Mouse (Mus musculus): ENCODE measurements around the gene Tent5b.

DNA sequence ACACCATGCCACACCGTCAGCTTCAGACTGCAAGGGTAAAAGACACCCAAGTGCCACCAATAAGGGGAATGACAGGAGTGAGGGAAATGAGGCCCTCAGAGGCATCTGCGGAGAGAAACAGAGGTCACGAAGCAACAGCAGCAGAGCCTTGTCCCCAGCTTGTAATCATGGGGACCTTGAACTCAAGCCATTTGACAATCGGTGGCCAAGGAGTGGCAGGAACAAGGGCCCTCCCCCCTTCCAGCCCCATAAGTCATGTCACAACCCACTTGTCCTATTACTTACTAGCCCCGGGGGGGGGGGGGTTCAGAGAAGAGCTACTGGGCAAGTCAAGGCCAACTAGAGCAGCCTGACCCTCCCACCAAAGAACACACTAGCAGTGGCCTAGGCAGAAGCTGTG lies 56.7 kb downstream of the Tent5b start:
- TF ChIP-seq CTCF (IDR thresholded peaks at IDR 0.05; ENCODE audit: low read depth, low read length) (no peak), TAL1 (conservative IDR thresholded peaks at IDR 0.05; ENCODE audit: low read depth, low read length) (no peak), GATA2 (IDR thresholded peaks at IDR 0.05; ENCODE audit: borderline replicate concordance, low read depth, low read length) (no peak), POLR2AphosphoS5 (IDR thresholded peaks at IDR 0.05; ENCODE audit: insufficient replicate concordance, low read depth, low read length) (no peak), GATA1 (IDR thresholded peaks at IDR 0.05; ENCODE audit: borderline replicate concordance, low read length) (no peak)
